Mouse (Mus musculus) testis, postnatal 14 days (tissue): ENCODE data around the gene Plekha5.
A peak's percentile ranks its signal among the peaks of the same experiment; 100 is the strongest.

Source experiments
- DNase-seq: peaks from one replicate; pipeline ENCODE4 v3.0.0; 2021; ENCODE audit warnings: low spot score

Plekha5 gene

GRCm38 (mm10) chr6:140423846-140424200, at the start of gene Plekha5:
Plekha5 (plus strand) TSS chr6:140424054.
- no peak for DNase-seq

DNA sequence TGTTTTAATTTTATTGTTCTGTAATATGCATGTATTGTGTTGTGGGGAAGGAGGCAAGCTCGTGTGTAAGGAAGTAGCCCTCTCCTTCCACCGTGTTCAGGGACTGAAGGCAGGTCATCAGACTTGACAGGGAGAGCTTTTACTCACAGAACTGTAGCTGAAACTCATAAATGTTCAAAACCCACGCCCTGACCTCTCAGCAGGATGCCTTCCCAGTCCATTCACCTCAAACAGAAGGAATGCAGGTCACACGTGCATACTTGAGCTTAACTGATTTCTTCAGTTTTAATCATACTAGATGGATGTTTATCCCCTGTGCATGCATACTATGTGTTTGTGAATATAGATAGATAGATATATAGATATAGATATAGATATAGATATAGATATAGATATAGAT, 48.2 kb upstream of the Plekha5 start:
- DNase-seq = no peak

GRCm38 (mm10) chr6:140380588-140380987, 43.3 kb upstream of the Plekha5 start:
- no peak for DNase-seq

GRCm38 (mm10) chr6:140381162-140381561, 42.7 kb upstream of the Plekha5 start:
- DNase-seq = no peak

GRCm38 (mm10) chr6:140383580-140384400, 40.1 kb upstream of the Plekha5 start:
- no peak for DNase-seq

GRCm38 (mm10) chr6:140396687-140397086, 27.2 kb upstream of the Plekha5 start:
- no peak for DNase-seq

GRCm38 (mm10) chr6:140402766-140403310, 21.0 kb upstream of the Plekha5 start:
- DNase-seq = no peak

GRCm38 (mm10) chr6:140411996-140412395, 11.9 kb upstream of the Plekha5 start:
- DNase-seq = peak; percentile 21

- peak; percentile 78 for DNase-seq
Observed at GRCm38 (mm10) chr6:140423041-140423845, 611 bp upstream of the Plekha5 start.

GRCm38 (mm10) chr6:140424201-140424990, 542 bp downstream of the Plekha5 start:
- DNase-seq = peak; percentile 66

DNA sequence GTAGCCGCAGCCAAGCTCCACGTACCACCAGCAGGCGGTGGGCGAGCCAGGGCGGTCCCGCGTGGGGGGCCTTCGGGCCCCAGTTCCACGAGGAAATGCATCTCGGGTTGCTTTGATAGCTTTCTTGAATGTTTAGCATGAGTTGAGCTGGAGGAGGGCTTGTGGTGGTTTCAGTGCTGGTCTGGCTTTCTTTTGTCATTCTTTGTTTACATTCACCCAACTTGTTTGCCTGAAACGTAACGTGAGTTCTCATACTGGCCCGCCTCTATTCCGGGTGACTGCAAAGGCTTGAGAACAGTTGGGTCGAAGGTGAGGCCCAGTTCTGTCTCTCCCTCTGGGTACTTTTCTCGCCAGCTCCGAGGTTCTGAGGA, 1.1 kb downstream of the Plekha5 start:
- DNase-seq = peak; percentile 37

GRCm38 (mm10) chr6:140429236-140429635, 5.4 kb downstream of the Plekha5 start:
- DNase-seq = no peak

DNA sequence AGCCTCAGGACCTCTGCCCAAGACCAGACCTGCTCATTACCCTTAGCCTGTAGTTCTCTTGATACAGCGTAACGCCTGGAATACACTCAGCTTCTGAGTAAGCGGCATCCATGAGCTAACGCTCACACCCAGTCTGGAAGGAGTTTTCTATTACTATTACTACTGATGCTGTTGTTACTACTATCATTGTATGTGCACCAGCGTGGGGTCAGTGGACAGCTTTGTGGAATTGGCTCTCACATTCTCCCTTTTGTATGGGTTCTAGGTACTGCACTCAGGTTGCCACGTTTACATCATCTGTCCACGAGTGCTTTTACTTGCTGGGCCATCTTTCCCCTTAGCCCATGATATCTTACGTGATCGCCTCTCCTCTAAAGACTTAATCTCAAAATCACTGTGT, 8.5 kb downstream of the Plekha5 start:
- DNase-seq = no peak

GRCm38 (mm10) chr6:140443374-140443773, 19.5 kb downstream of the Plekha5 start:
- no peak for DNase-seq

GRCm38 (mm10) chr6:140444147-140444546, 20.3 kb downstream of the Plekha5 start:
- DNase-seq = no peak

GRCm38 (mm10) chr6:140444855-140445465, 21.1 kb downstream of the Plekha5 start:
- DNase-seq = no peak

DNA sequence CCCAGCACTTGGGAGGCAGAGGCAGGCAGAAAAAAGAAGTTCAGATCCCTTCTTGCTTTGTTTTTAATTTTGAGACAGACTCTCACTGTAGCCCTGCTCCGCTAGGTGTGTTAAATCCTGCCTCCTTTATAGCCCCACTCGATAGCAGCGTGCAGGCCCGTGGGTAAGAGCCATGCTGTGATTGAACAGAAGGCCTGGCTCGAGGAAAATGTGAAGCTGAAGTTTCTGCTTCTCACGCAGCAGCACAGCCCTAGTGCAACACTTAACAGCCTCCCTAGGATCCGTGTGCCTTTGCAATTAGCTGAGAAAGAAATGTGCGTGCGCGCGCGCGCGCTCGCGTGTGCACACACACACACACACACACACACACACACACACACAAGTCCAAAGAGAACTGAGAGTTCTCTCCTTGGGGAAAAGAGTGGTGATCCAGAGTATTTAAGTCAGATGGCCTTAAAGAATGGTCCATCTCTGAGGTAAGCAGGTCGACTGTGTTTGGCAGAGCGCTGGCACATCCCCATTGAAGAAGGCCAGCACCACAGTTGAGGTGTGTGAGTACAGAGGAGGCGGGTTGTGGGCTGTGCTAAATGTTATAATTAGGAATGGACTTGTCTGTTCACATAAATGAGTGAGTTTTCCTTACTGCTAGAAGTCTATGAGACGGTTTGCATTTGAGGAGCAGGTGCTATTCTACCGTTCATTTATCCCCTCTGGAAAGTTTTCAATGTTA, 24.3 kb downstream of the Plekha5 start:
- DNase-seq = no peak

DNA sequence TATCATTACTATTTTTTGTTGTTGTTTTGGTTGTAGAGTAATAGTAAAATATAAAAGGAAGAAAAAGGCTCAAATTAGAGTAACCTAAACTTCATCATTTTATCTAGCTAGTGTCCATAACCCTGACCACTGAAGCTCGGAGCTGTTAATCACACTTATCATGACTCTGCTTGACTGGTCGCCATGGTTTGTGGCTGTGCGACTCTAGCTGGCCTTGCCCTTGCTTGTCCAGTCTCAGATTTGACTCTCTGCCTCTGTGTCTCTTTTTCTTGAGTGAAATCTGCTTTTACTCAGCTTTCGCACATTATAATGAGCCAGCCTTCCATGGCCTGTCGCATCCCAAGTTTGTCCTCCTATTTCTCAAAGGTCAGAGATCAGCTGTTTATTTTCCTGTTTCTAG, 26.8 kb downstream of the Plekha5 start:
- DNase-seq = no peak

DNA sequence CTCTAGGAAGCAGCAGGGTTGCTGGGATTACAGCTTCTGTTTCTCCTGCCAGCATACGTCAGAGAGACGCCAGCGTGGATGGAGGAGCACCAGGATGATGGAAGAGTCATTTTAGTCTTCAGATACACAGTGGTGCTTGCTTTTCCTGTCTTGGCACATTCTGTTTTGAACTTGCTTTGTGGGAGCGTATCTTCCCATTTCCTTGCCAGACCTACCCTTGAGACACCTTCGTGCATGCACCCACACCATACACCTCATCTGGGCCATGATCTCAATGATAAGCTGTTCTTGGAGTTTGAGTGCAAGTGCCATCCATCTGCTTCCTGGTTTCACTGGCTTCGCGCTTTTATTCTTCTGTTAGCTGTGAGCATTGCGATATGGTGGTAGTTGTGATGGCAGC, 28.9 kb downstream of the Plekha5 start:
- DNase-seq = no peak

- DNase-seq = no peak
Observed at GRCm38 (mm10) chr6:140453454-140453853, 29.6 kb downstream of the Plekha5 start.

GRCm38 (mm10) chr6:140454388-140454787, 30.5 kb downstream of the Plekha5 start:
- no peak for DNase-seq
